Mouse (Mus musculus) liver, postnatal 0 days (tissue): ENCODE measurements around the gene Rgs8. TPM values are rescaled to one million over a fixed set of nuclear protein-coding genes. Genes with fewer than 3 reads are reported as not detected.
A peak's percentile ranks its signal among the peaks of the same experiment; 100 is the strongest.

Experiments
- ATAC-seq: fragments of 200-750 bp; cut with Nextera tagmentation; 2 replicates; pipeline ENCODE4 v1.8.0; 2017; ENCODE audit warnings: mild to moderate bottlenecking, moderate library complexity
- DNase-seq: peaks from one replicate; pipeline ENCODE4 v3.0.0-alpha.2; 2016
- H3K27ac ChIP-seq: fragments of 300-500 bp; sonication (generic); 2 replicates; pipeline ENCODE4 v1.5.1; 2014; ENCODE audit warnings: antibody characterized with exemption, moderate library complexity, mild to moderate bottlenecking, low read depth
- H3K27me3 ChIP-seq: fragments of 300-500 bp; sonication (generic); 2 replicates; pipeline ENCODE4 v1.6.1; 2014; ENCODE audit warnings: low read length, control low read depth, mixed read lengths; ENCODE audit not compliant: insufficient read depth
- H3K36me3 ChIP-seq: fragments of 300-500 bp; sonication (generic); replicated peaks from 2 replicates; pipeline ENCODE4 v1.6.1; 2014; ENCODE audit warnings: mild to moderate bottlenecking, control low read depth, low read length, moderate library complexity, mixed read lengths; ENCODE audit not compliant: insufficient read depth
- H3K4me1 ChIP-seq: fragments of 300-500 bp; sonication (generic); 2 replicates; pipeline ENCODE4 v1.6.1; 2014; ENCODE audit warnings: antibody characterized with exemption, mild to moderate bottlenecking, control low read depth; ENCODE audit not compliant: insufficient read depth
- H3K4me2 ChIP-seq: fragments of 300-500 bp; sonication (generic); 2 replicates; pipeline ENCODE4 v1.6.1; 2014; ENCODE audit warnings: low read depth, mild to moderate bottlenecking, low read length, moderate library complexity, mixed read lengths
- H3K4me3 ChIP-seq: fragments of 300-500 bp; sonication (generic); 2 replicates; pipeline ENCODE4 v1.5.1; 2014; ENCODE audit warnings: low read depth, low read length
- H3K9ac ChIP-seq: fragments of 300-500 bp; sonication (generic); replicated peaks from 2 replicates; pipeline ENCODE4 v1.6.1; 2014; ENCODE audit warnings: mild to moderate bottlenecking, moderate library complexity
- H3K9me3 ChIP-seq: fragments of 300-500 bp; sonication (generic); 2 replicates; pipeline ENCODE4 v1.6.1; 2016; ENCODE audit warnings: mild to moderate bottlenecking, control low read depth, low read length, mixed read lengths
- CTCF ChIP-seq: sonication (generic); IDR thresholded peaks from 2 replicates; pipeline ENCODE4 v1.5.1; 2016; ENCODE audit warnings: antibody characterized with exemption, low read depth
- EP300 ChIP-seq: IDR thresholded peaks from 2 replicates; pipeline ENCODE4 v1.6.1; 2016; ENCODE audit warnings: antibody characterized with exemption, low read depth, mild to moderate bottlenecking
- WGBS: fragments of 180-500 bp; shearing (Covaris S2); extraction: QIAGEN DNeasy Blood & Tissue Kit; methylation state at CpG from one replicate; pipeline ENCODE4 v1.1.7; 2014; ENCODE audit not compliant: insufficient replicate concordance; 5-methylcytosine and 5-hydroxymethylcytosine counted together
- polyA plus RNA-seq: library from polyadenylated mRNA; unstranded; fragments of >200 nt; fragmentation: Nextera tagmentation; extraction: Ambion mirVana; gene quantifications from 2 replicates; pipeline ENCODE4 v1.2.1, GENCODE M21; 2015

Rgs8 gene
- polyA plus RNA-seq, 1 experiment from 2014 or later = not detected

DNA sequence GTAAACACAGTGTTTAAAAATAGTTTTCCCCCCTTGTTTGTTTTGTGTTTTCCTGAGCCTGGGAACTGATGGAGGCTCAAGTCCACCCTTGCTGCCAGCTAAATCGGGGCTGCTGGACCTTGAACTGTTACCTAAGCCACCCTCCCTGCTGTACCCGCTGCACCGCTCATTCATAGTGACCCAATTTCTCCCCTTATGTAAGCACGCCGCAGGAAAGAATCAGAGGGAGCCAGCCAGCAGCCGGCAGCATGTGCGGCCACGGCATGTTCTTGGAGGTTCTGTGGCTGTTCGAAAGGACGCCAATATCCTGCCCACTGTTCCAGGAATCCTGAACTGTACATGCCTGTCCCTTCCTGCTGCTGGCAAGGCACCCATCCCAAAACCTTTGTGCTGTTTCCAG, 26.3 kb downstream of the Rgs8 start:
- DNase-seq (peak; percentile 72), ATAC-seq (peak; percentile 97)
- Histone ChIP-seq H3K9me3 (no peaks in the 10 kb centered on the region), H3K36me3 (no peaks in the 10 kb centered on the region), H3K27me3 (no peaks in the 10 kb centered on the region), H3K4me2 (no peak overlapping the region), H3K27ac (peak overlapping the region; percentile 95), H3K9ac (peak overlapping the region; percentile 53; the same call in 1 of the 2 replicates), H3K4me1 (peaks cover 6% of the 10 kb centered on the region; the same call in 1 of the 2 replicates), H3K4me3 (no peak overlapping the region)
- 52% methylated on average over 10 of the region's 10 CpGs for WGBS
- TF ChIP-seq CTCF (no peak), EP300 (peak; percentile 85)

DNA sequence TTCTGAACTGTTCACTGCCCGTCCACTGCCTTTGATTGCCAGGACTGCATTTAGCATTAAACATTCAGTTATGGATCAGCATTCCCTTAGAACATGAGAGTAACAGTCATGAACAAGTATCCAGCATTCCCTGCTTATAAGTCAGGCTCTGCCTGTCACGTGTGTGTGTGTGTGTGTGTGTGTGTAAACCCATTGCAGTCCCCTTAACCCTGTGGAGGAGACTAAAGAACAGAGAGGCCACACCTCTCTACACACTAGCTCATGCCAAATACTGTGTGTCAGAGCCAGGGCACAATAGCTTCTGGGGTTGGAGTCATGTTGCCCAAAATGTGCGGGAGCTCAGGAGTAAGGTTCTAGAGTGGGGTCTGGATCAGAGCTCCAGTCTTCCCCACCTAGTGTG, 26.8 kb downstream of the Rgs8 start:
- H3K9ac ChIP-seq = 0 out of 2 replicates have a peak overlapping the region, but pooled peaks have one; percentile 53
- H3K27ac ChIP-seq = peak overlapping the region; percentile 95
- H3K4me2 ChIP-seq = no peak overlapping the region
- H3K9me3 ChIP-seq = no peaks in the 10 kb centered on the region
- TF ChIP-seq CTCF (no peak), EP300 (no peak)
- no peaks in the 10 kb centered on the region for H3K27me3 ChIP-seq
- DNase-seq (no peak), ATAC-seq (peak; percentile 64)
- H3K4me1 ChIP-seq = peaks cover 6% of the 10 kb centered on the region; the same call in 1 of the 2 replicates
- no peak overlapping the region for H3K4me3 ChIP-seq
- no peaks in the 10 kb centered on the region for H3K36me3 ChIP-seq
- 50% methylated on average over 3 of the region's 3 CpGs for WGBS

DNA sequence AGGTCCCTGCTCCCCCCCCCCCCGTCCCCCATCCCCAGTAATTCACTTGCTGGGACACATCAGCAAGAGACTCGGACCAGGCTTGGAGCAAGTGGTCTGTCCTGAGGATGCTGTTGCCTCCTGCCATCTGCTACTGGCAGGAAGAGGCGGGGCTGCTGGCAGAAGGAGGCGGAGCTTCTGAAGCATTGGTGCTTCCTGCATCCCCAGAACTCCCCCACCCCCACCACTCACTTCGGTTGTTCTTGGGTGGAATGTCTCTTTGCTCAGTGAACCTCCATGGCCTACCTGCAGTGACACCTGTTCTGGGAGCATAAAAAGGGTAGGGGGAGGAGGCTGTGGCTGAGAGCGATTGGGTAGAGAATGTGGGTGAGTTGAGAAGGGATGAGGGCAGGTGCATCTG, 27.5 kb downstream of the Rgs8 start:
- no peak for ATAC-seq
- Histone ChIP-seq H3K27me3 (no peaks in the 10 kb centered on the region), H3K36me3 (no peaks in the 10 kb centered on the region), H3K9ac (no peak overlapping the region), H3K9me3 (no peaks in the 10 kb centered on the region), H3K4me2 (no peak overlapping the region), H3K4me3 (no peak overlapping the region), H3K4me1 (peaks cover 6% of the 10 kb centered on the region; the same call in 1 of the 2 replicates), H3K27ac (peak overlapping the region; percentile 95; the same call in 1 of the 2 replicates)
- TF ChIP-seq CTCF (no peak), EP300 (no peak)
- no peak for DNase-seq
- WGBS = 57% methylated on average over 6 of the region's 6 CpGs

DNA sequence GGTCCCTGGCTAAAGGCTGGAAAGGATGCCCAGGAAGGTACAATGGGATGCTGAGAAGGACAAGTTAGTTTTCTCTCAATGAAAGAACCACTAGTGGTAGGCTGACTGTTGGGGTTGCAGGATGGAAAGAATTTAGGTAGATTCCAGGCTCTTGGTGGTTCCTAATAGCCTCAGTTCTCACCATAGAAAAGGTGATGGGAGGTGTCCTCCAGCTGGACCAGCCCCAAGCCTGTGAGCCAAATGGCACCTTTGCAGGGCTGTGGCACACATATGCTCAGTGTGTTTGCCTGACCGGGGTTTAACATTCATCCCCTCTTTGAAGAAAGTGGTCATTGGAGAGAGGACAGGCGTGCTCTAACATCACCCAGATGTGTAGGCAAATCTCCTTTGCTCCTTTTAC, 28.2 kb downstream of the Rgs8 start:
- 80% methylated on average over 2 of the region's 2 CpGs for WGBS
- no peaks in the 10 kb centered on the region for H3K36me3 ChIP-seq
- TF ChIP-seq CTCF (no peak), EP300 (no peak)
- DNase-seq (no peak), ATAC-seq (no peak)
- no peak overlapping the region for H3K9ac ChIP-seq
- H3K27me3 ChIP-seq = no peaks in the 10 kb centered on the region
- no peak overlapping the region for H3K27ac ChIP-seq
- H3K4me3 ChIP-seq = no peak overlapping the region
- no peak overlapping the region for H3K4me2 ChIP-seq
- no peaks in the 10 kb centered on the region for H3K9me3 ChIP-seq
- peaks cover 6% of the 10 kb centered on the region; the same call in 1 of the 2 replicates for H3K4me1 ChIP-seq

DNA sequence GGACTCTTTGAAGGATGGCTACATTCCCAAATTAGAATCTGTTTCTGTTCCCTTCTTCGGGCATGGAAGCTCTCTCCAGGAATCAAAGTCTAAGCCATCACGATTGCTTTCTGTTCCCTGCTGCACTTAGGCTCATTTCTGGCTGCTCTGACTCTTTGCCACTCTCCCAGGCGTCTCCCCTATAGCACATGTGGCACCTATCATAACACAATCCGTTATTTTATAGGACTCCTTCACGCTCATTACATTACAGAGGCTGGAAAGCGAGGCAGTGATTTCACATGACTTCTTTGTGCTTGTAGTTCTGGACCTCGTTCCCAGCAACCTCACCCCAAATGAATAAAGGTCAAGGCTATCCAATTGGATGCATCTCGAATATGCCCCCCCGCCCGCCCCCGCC, 30.4 kb downstream of the Rgs8 start:
- Histone ChIP-seq H3K4me1 (peaks cover 6% of the 10 kb centered on the region; the same call in 1 of the 2 replicates), H3K36me3 (no peaks in the 10 kb centered on the region), H3K4me3 (no peak overlapping the region), H3K9me3 (no peaks in the 10 kb centered on the region), H3K27ac (no peak overlapping the region), H3K4me2 (no peak overlapping the region), H3K9ac (no peak overlapping the region), H3K27me3 (no peaks in the 10 kb centered on the region)
- ATAC-seq (no peak), DNase-seq (no peak)
- TF ChIP-seq EP300 (no peak), CTCF (no peak)
- 74% methylated on average over 11 of the region's 11 CpGs for WGBS

DNA sequence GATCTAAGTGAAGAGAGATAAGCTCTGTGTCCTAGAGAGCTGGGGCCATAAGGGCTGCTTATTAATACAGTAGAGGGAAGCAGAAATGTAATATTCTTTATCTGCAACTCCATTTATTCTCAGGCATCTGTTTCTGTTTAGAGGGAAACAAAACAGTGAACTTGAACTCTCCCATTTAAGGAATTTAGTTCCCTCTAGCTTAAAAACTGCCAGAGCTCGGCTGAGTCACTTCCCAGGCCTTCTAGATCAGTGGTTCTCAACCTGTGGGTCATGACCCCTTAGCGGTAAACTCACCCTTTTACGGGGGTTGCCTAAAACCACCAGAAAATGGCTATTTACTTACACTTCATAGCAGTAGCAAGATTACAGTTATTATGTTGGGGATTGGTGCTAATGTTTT, 32.8 kb downstream of the Rgs8 start:
- Histone ChIP-seq H3K4me3 (no peak overlapping the region), H3K9ac (no peak overlapping the region), H3K27me3 (no peaks in the 10 kb centered on the region), H3K27ac (no peak overlapping the region), H3K9me3 (no peaks in the 10 kb centered on the region), H3K4me2 (no peak overlapping the region), H3K36me3 (no peaks in the 10 kb centered on the region), H3K4me1 (peaks cover 1% of the 10 kb centered on the region; the same call in 1 of the 2 replicates)
- 67% methylated on average over 3 of the region's 3 CpGs for WGBS
- no peak for ATAC-seq
- no peak for DNase-seq
- TF ChIP-seq CTCF = no peak
- no peak for TF ChIP-seq EP300
